Mouse (Mus musculus): ENCODE data around the gene Crtap.

The Crtap gene

GRCm38 (mm10) chr9:114389905-114390748, at the start of gene Crtap:
Gene Crtap, minus strand, starts transcription at chr9:114390675.
- peak; percentile 61 to 75 for DNase-seq

- DNase-seq = no peak
Observed at GRCm38 (mm10) chr9:114435668-114436067, 45.2 kb upstream of the Crtap start.

GRCm38 (mm10) chr9:114428103-114428834, 37.8 kb upstream of the Crtap start:
- DNase-seq = no peak

- DNase-seq = no peak
Observed at GRCm38 (mm10) chr9:114427425-114427824, 37.0 kb upstream of the Crtap start.

GRCm38 (mm10) chr9:114426201-114426600, 35.7 kb upstream of the Crtap start:
- DNase-seq = no peak

GRCm38 (mm10) chr9:114425576-114425975, 35.1 kb upstream of the Crtap start:
- no peak for DNase-seq

GRCm38 (mm10) chr9:114421797-114422196, 31.3 kb upstream of the Crtap start:
- no peak for DNase-seq

- no peak for DNase-seq
Observed at GRCm38 (mm10) chr9:114421045-114421444, 30.6 kb upstream of the Crtap start.

- no peak for DNase-seq
Observed at GRCm38 (mm10) chr9:114420443-114420842, 30.0 kb upstream of the Crtap start.

GRCm38 (mm10) chr9:114418187-114418586, 27.7 kb upstream of the Crtap start:
- DNase-seq = peak in 1 of 2 experiments; percentile 63

GRCm38 (mm10) chr9:114416646-114417517, 26.4 kb upstream of the Crtap start:
- DNase-seq = peak; percentile 48 to 67

GRCm38 (mm10) chr9:114415701-114416100, 25.2 kb upstream of the Crtap start:
- no peak for DNase-seq

- DNase-seq = peak; percentile 63 to 66
Observed at GRCm38 (mm10) chr9:114413866-114414265, 23.4 kb upstream of the Crtap start.

- no peak for DNase-seq
Observed at GRCm38 (mm10) chr9:114412406-114412805, 21.9 kb upstream of the Crtap start.

GRCm38 (mm10) chr9:114411295-114411694, 20.8 kb upstream of the Crtap start:
- DNase-seq = no peak

- no peak for DNase-seq
Observed at GRCm38 (mm10) chr9:114410313-114410862, 19.9 kb upstream of the Crtap start.

GRCm38 (mm10) chr9:114407676-114408075, 17.2 kb upstream of the Crtap start:
- peak; percentile 82 to 87 for DNase-seq

GRCm38 (mm10) chr9:114401685-114402080, 11.2 kb upstream of the Crtap start:
- DNase-seq = peak; percentile 63 to 74

GRCm38 (mm10) chr9:114400949-114401684, 10.6 kb upstream of the Crtap start, which contains the start of the genes Glb1 and Tmppe:
Gene Glb1, plus strand, starts transcription at chr9:114401076.
Gene Tmppe, plus strand, starts transcription at chr9:114401105.
- DNase-seq = peak; percentile 80 to 83

GRCm38 (mm10) chr9:114400588-114400948, 10.1 kb upstream of the Crtap start:
- peak in 1 of 2 experiments; percentile 44 for DNase-seq

GRCm38 (mm10) chr9:114399680-114400079, 9.2 kb upstream of the Crtap start:
- DNase-seq = no peak

GRCm38 (mm10) chr9:114395258-114395657, 4.8 kb upstream of the Crtap start:
- no peak for DNase-seq
